Mouse (Mus musculus): Measurements from ENCODE around the gene Apol7a. TPM values are rescaled to one million over a fixed set of nuclear protein-coding genes. Genes with fewer than 3 reads are reported as not detected.
"Not testable (repeated sequence)": the region's sequence is repeated elsewhere in the genome, so short reads cannot be mapped to it uniquely, and the experiment has no call there.

Apol7a gene
- polyA plus RNA-seq, 1 experiment from 2014 or later, result not detected

GRCm38 (mm10) chr15:77412695-77413094, 13.8 kb upstream of the Apol7a start:
- H3K4me3 ChIP-seq (ENCODE audit: low read length); H3K9ac ChIP-seq (ENCODE audit: low read depth, low read length); H3K4me2 ChIP-seq (replicated peaks; ENCODE audit: low read depth, low read length); H3K9me3 ChIP-seq (ENCODE audit: control insufficient read depth, low read length); H3K36me3 ChIP-seq (ENCODE audit: control insufficient read depth, insufficient read depth, low read length); ATAC-seq (ENCODE audit: low FRiP score, low TSS enrichment); H3K27me3 ChIP-seq (ENCODE audit: control insufficient read depth, insufficient read depth, low read length); H3K27ac ChIP-seq (ENCODE audit: low read depth, low read length); H3K4me1 ChIP-seq (ENCODE audit: control insufficient read depth, insufficient read depth, low read length): not testable (repeated sequence)
- WGBS, result 35% methylated on average over 4 of the region's 4 CpGs

- H3K4me3 ChIP-seq (ENCODE audit: low read length); H3K9ac ChIP-seq (ENCODE audit: low read depth, low read length); H3K4me1 ChIP-seq (ENCODE audit: control insufficient read depth, insufficient read depth, low read length); H3K27ac ChIP-seq (ENCODE audit: low read depth, low read length); H3K27me3 ChIP-seq (ENCODE audit: control insufficient read depth, insufficient read depth, low read length); ATAC-seq (ENCODE audit: low FRiP score, low TSS enrichment); H3K9me3 ChIP-seq (ENCODE audit: control insufficient read depth, low read length); H3K4me2 ChIP-seq (replicated peaks; ENCODE audit: low read depth, low read length); H3K36me3 ChIP-seq (ENCODE audit: control insufficient read depth, insufficient read depth, low read length): not testable (repeated sequence)
- 60% methylated on average over 1 of the region's 4 CpGs for WGBS
Measured at GRCm38 (mm10) chr15:77411035-77411434, 12.1 kb upstream of the Apol7a start, which contains the start of gene Apol9a. Apol9a (minus strand) TSS chr15:77411135.

- not testable (repeated sequence) for H3K27me3 ChIP-seq (ENCODE audit: control insufficient read depth, insufficient read depth, low read length); H3K4me2 ChIP-seq (replicated peaks; ENCODE audit: low read depth, low read length); ATAC-seq (ENCODE audit: low FRiP score, low TSS enrichment); H3K36me3 ChIP-seq (ENCODE audit: control insufficient read depth, insufficient read depth, low read length); H3K9ac ChIP-seq (ENCODE audit: low read depth, low read length); H3K4me1 ChIP-seq (ENCODE audit: control insufficient read depth, insufficient read depth, low read length); H3K4me3 ChIP-seq (ENCODE audit: low read length); H3K27ac ChIP-seq (ENCODE audit: low read depth, low read length); H3K9me3 ChIP-seq (ENCODE audit: control insufficient read depth, low read length)
- WGBS, result 82% methylated on average over 10 of the region's 10 CpGs
Measured at GRCm38 (mm10) chr15:77406370-77406769, 7.5 kb upstream of the Apol7a start.

GRCm38 (mm10) chr15:77397450-77398132, 1.3 kb downstream of the Apol7a start:
- 78% methylated on average over 11 of the region's 11 CpGs for WGBS
- H3K27me3 ChIP-seq (ENCODE audit: control insufficient read depth, insufficient read depth, low read length); H3K9ac ChIP-seq (ENCODE audit: low read depth, low read length); H3K9me3 ChIP-seq (ENCODE audit: control insufficient read depth, low read length); H3K4me2 ChIP-seq (replicated peaks; ENCODE audit: low read depth, low read length); H3K4me3 ChIP-seq (ENCODE audit: low read length); H3K36me3 ChIP-seq (ENCODE audit: control insufficient read depth, insufficient read depth, low read length); ATAC-seq (ENCODE audit: low FRiP score, low TSS enrichment); H3K27ac ChIP-seq (ENCODE audit: low read depth, low read length); H3K4me1 ChIP-seq (ENCODE audit: control insufficient read depth, insufficient read depth, low read length): not testable (repeated sequence)

- WGBS, result 64% methylated on average over 3 of the region's 3 CpGs
- not testable (repeated sequence) for H3K36me3 ChIP-seq (ENCODE audit: control insufficient read depth, insufficient read depth, low read length); ATAC-seq (ENCODE audit: low FRiP score, low TSS enrichment)
Measured at GRCm38 (mm10) chr15:77393832-77394231, 5.1 kb downstream of the Apol7a start.

DNA sequence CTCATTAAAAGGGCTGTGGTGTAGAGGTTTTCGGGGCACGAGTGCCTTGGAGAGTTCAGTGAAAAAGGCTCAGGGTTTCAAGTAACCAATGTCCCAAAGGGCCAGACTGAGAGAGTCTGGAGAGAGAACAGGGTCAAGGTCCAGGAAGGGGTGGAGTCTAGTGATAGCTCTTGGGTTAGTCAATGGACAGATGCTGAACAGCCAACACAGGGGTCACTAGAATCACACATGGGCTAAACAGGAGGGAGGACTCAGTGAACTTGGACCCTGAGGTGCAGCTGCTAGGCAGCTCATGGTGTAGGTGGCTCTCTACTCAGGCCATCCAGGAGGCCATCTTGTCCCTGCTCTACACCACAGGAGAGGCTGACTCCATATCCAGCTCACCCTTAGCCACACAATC, 11.4 kb downstream of the Apol7a start:
- H3K9me3 ChIP-seq (ENCODE audit: control insufficient read depth, low read length), result no peaks in the 10 kb centered on the region
- H3K36me3 ChIP-seq (ENCODE audit: control insufficient read depth, insufficient read depth, low read length), result no peaks in the 10 kb centered on the region
- no peak overlapping the region for H3K4me2 ChIP-seq (replicated peaks; ENCODE audit: low read depth, low read length)
- no peak for ATAC-seq (ENCODE audit: low FRiP score, low TSS enrichment)
- H3K27ac ChIP-seq (ENCODE audit: low read depth, low read length), result no peak overlapping the region
- H3K4me3 ChIP-seq (ENCODE audit: low read length), result no peak overlapping the region
- no peaks in the 10 kb centered on the region for H3K27me3 ChIP-seq (ENCODE audit: control insufficient read depth, insufficient read depth, low read length)
- 78% methylated on average over 2 of the region's 2 CpGs for WGBS
- no peak overlapping the region for H3K9ac ChIP-seq (ENCODE audit: low read depth, low read length)
- no peaks in the 10 kb centered on the region for H3K4me1 ChIP-seq (ENCODE audit: control insufficient read depth, insufficient read depth, low read length)

More at GRCm38 (mm10) chr15:77393832-77394231, 5.1 kb downstream of the Apol7a start:
- not testable (repeated sequence) for H3K27me3 ChIP-seq (ENCODE audit: control insufficient read depth, insufficient read depth, low read length); H3K9me3 ChIP-seq (ENCODE audit: control insufficient read depth, low read length); H3K4me2 ChIP-seq (replicated peaks; ENCODE audit: low read depth, low read length); H3K4me3 ChIP-seq (ENCODE audit: low read length); H3K9ac ChIP-seq (ENCODE audit: low read depth, low read length); H3K27ac ChIP-seq (ENCODE audit: low read depth, low read length); H3K4me1 ChIP-seq (ENCODE audit: control insufficient read depth, insufficient read depth, low read length)

- 84% methylated on average over 7 of the region's 7 CpGs for WGBS
- Histone ChIP-seq H3K4me3 (ENCODE audit: low read length) (no peak overlapping the region), H3K27me3 (ENCODE audit: control insufficient read depth, insufficient read depth, low read length) (no peaks in the 10 kb centered on the region), H3K9ac (ENCODE audit: low read depth, low read length) (no peak overlapping the region), H3K9me3 (ENCODE audit: control insufficient read depth, low read length) (no peaks in the 10 kb centered on the region), H3K36me3 (ENCODE audit: control insufficient read depth, insufficient read depth, low read length) (no peaks in the 10 kb centered on the region), H3K27ac (ENCODE audit: low read depth, low read length) (no peak overlapping the region), H3K4me2 (replicated peaks; ENCODE audit: low read depth, low read length) (no peak overlapping the region), H3K4me1 (ENCODE audit: control insufficient read depth, insufficient read depth, low read length) (no peaks in the 10 kb centered on the region)
- ATAC-seq (ENCODE audit: low FRiP score, low TSS enrichment), result no peak
Measured at GRCm38 (mm10) chr15:77384340-77385030, 14.4 kb downstream of the Apol7a start.

- no peak for ATAC-seq (ENCODE audit: low FRiP score, low TSS enrichment)
Measured at GRCm38 (mm10) chr15:77382880-77383279, 16.0 kb downstream of the Apol7a start.

DNA sequence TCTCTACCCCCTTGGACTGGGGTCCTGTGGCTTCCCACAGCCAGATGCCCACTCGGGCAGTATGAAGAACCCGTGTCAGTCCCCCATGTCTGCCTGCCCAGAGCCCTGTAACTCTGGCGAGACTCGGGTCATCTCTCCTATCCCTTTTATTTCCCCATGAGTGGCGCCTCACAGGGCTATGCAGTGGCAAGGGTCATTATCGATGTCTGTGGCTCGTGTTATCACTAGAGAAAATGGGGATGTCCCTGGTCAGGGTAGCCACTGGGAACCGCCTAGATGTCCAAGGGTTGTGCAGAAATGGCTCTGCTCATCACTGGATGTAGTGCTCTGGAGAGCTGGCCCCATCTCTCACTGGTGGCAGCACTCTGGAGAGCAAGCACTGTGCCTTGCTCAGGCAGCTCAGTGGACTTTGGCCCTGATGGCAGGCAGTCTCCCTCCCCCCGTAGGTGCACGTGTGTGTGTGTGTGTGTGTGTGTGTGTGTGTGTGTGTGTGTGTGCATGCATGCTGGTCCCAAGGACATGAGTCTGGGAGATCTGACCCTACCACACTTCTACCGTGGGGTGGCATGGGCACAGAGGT, 16.5 kb downstream of the Apol7a start:
- no peaks in the 10 kb centered on the region for H3K27me3 ChIP-seq (ENCODE audit: control insufficient read depth, insufficient read depth, low read length)
- H3K36me3 ChIP-seq (ENCODE audit: control insufficient read depth, insufficient read depth, low read length), result no peaks in the 10 kb centered on the region
- no peaks in the 10 kb centered on the region for H3K4me1 ChIP-seq (ENCODE audit: control insufficient read depth, insufficient read depth, low read length)
- H3K9me3 ChIP-seq (ENCODE audit: control insufficient read depth, low read length), result no peaks in the 10 kb centered on the region
- H3K4me3 ChIP-seq (ENCODE audit: low read length), result no peak overlapping the region
- H3K27ac ChIP-seq (ENCODE audit: low read depth, low read length), result no peak overlapping the region
- ATAC-seq (ENCODE audit: low FRiP score, low TSS enrichment), result no peak
- 79% methylated on average over 11 of the region's 11 CpGs for WGBS
- H3K4me2 ChIP-seq (replicated peaks; ENCODE audit: low read depth, low read length), result no peak overlapping the region
- no peak overlapping the region for H3K9ac ChIP-seq (ENCODE audit: low read depth, low read length)

More at GRCm38 (mm10) chr15:77382880-77383279, 16.0 kb downstream of the Apol7a start:
- H3K4me3 ChIP-seq (ENCODE audit: low read length), result no peak overlapping the region
- H3K4me2 ChIP-seq (replicated peaks; ENCODE audit: low read depth, low read length), result no peak overlapping the region
- no peak overlapping the region for H3K9ac ChIP-seq (ENCODE audit: low read depth, low read length)
- no peaks in the 10 kb centered on the region for H3K36me3 ChIP-seq (ENCODE audit: control insufficient read depth, insufficient read depth, low read length)
- H3K27me3 ChIP-seq (ENCODE audit: control insufficient read depth, insufficient read depth, low read length), result no peaks in the 10 kb centered on the region
- no peaks in the 10 kb centered on the region for H3K9me3 ChIP-seq (ENCODE audit: control insufficient read depth, low read length)
- no peaks in the 10 kb centered on the region for H3K4me1 ChIP-seq (ENCODE audit: control insufficient read depth, insufficient read depth, low read length)
- H3K27ac ChIP-seq (ENCODE audit: low read depth, low read length), result no peak overlapping the region
- 65% methylated on average over 1 of the region's 1 CpGs for WGBS

Data from kidney, embryonic 14.5 days (tissue).